Mouse (Mus musculus): ENCODE results near the gene Thrb.
A peak's percentile ranks its signal among the peaks of the same experiment; 100 is the strongest.
"Not testable (repeated sequence)": the region's sequence is repeated elsewhere in the genome, so short reads cannot be mapped to it uniquely, and the experiment has no call there.

Gene Thrb

DNA sequence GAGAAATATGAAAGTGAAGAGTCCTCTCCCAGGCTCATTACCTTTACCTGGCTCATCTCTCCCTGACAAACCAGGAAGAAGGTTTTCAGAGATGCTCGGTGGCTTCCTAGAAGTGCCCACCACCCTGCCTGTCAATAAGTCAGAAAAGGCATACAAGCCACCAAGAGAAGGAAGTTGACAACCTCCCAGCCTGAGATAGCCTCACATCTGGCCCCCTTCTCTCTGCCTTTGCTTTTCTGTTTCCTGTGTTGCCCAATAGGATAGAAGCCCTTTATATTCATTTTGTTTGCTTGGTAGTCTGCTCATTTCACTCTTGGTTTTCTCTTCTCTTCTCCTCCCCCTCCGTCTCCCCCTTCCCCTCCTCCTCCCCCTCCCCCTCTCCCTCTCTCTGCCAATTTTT is 273.4 kb downstream of the Thrb start:
- no peak for DNase-seq (ENCODE audit: low read depth, low spot score)

DNA sequence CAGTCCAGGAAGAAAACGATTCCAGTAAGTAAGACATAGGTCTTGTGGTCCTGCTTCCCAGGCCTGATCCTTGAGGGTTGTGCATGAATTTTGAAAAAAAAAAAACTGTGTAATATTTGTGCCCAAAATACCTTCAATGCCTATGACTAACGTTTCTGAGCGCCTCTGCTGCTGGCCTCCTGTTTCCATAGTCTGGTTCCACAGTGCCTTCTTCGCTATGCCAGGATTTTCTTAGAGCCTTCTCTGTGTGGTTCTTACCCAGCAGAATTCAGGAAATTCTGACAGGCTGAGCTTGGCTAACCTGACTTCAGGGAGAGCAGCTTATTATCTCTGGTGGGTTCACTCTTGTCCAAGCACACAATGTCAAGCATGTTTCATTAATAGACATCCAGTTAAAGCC is 274.7 kb downstream of the Thrb start:
- DNase-seq (ENCODE audit: low read depth, low spot score), result not testable (repeated sequence)

- DNase-seq (ENCODE audit: low read depth, low spot score), result no peak
Observed at GRCm38 (mm10) chr14:17954038-17954437, 294.0 kb downstream of the Thrb start.

DNA sequence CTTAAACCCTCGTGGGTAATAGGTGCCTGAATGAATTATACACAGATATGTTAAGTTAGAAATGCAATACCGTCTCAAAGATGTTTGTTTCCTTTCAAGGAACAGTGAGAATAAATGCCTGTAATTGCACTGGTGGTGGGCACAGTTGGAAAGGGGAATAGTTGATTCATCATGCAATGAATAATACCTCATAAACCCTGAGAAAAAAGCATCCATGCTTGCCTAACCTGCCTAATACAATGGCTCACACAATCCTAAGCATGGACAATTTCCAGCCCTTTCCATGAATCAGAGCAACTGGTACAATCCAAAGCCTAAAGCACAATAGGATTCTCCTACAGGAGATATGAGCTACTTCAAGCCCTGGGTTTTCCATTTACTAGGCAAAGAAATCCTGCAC is 299.8 kb downstream of the Thrb start:
- no peak for DNase-seq (ENCODE audit: low read depth, low spot score)

DNA sequence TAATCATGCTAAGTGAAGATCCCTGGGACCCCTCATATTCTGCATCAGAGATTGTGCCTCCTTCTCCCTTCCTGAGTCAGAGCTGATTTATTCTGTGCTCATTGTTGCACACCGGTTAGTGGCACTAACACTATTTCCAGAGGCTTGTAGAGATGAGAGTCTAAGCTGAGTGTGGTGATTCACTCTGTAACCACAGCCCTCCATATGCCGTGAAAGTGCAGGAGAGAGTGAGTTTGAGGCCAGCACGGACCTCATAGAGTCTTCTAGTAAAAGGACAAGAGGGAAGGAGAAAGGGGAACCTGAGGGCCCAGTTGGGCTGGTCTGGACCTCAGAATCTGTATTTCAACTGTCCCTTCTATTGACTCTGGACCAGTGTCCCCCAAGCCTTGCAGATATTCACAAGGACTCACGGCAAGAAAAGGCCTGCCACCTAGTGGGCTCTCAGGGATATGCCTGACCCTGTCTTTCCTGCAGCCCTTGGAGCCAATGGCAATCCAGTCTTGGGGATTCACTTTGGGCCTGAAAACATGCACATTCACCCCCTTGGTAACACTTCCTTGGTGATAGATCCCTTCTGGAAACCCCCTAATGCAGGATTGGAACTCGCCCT is 307.2 kb downstream of the Thrb start:
- DNase-seq (ENCODE audit: low read depth, low spot score), result peak; percentile 37

GRCm38 (mm10) chr14:17972132-17972531 is 312.1 kb downstream of the Thrb start:
- no peak for DNase-seq (ENCODE audit: low read depth, low spot score)

DNA sequence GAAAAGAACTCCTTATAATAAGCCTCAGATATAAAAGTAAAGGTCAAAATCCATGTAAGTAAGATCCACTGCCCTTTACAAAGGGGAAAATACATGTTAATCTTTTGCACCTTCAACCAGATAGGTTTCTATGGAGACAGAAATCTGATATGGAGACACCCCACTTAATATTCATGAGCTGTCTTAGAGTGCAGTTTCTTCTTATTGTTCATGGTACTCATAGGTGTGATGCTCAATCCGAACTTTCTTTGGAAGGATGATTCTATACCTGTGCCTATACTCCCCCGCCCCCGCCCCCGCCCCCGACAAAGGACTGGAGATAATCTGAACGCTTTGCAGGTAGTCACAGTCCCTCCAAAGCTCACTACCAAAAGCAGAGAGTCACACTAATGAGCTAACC is 312.6 kb downstream of the Thrb start:
- no peak for DNase-seq (ENCODE audit: low read depth, low spot score)

DNA sequence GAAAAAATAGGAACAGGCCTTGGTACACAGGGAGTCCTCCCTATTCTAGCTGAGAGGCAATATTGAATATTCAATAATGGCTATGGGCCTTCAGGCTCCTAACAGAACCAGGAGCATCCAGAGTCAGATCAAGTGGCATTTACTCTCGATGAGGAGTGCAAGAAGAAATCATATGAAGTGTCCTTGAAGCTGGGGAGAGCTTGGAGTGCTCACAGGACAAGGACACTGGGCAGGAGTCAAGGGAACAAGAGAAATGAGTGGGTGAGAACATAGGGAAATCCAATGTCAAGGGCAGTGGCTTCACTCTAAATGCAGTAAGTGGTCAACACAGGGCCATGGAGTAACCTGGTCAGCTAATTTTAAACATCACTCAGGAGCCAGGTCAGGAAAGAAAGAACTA is 315.7 kb downstream of the Thrb start:
- DNase-seq (ENCODE audit: low read depth, low spot score), result no peak

GRCm38 (mm10) chr14:17978259-17978658 is 318.2 kb downstream of the Thrb start:
- no peak for DNase-seq (ENCODE audit: low read depth, low spot score)

GRCm38 (mm10) chr14:17981258-17981657 is 321.2 kb downstream of the Thrb start:
- DNase-seq (ENCODE audit: low read depth, low spot score), result no peak

DNA sequence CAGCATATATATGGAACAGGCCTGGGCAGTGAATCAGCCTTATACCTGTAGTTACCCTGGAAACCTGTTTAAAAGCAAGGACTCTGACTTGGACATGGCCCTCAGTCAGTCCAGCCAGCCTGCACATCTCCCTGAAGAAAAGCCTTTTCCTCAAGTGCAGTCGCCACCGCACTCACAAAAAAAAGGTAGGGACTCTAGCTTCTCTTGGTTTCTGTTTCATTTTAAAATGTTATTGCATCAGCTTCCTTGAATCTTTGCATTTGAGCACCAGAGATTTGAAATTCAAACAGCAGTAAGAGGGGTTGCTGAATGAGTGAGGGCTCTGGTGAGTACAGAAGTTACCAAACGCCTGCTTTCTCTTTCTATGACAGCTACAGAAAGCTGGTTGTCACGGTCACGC is 322.0 kb downstream of the Thrb start:
- DNase-seq (ENCODE audit: low read depth, low spot score), result no peak

GRCm38 (mm10) chr14:17983390-17983789 is 323.3 kb downstream of the Thrb start:
- no peak for DNase-seq (ENCODE audit: low read depth, low spot score)

DNA sequence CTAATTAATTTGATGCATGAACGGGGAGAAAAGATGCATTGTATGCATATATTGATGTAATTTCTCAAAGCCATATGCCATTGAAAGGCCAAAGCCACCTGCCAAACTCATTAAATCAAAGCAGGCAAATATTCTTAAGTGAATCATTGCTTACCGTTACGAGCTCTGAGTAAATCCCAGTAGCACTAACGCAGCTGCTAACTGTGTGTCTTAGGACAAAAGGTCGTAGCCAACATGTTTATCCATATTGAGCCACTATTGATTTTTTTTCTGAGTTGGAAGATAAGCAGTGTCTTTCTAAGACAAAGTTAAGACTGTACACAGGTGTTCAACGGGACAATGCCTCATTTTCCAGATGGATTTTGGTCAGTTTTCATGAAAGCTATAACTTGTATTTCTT is 323.8 kb downstream of the Thrb start:
- no peak for DNase-seq (ENCODE audit: low read depth, low spot score)

GRCm38 (mm10) chr14:17988580-17988979 is 328.5 kb downstream of the Thrb start:
- no peak for DNase-seq (ENCODE audit: low read depth, low spot score)

GRCm38 (mm10) chr14:17989182-17989581 is 329.1 kb downstream of the Thrb start:
- DNase-seq (ENCODE audit: low read depth, low spot score), result no peak

DNA sequence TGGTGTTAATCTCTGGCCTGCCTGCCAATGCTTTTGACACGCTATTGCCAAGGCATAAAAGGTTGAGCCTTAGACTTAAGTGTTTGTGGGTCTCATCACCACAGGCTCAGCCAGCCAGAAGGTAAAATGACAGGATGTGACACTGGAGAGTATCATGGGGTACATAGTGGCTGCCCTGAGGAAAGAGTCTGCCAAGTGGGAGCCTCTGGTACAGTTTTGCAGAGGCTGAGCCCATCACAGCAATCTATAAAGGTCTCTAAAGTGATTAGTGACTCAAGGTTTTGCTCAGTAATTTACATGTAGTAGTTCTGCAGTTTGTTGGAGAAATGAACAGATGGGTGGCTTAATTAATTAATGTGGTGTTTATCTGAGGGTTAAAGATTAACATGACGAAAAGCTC is 330.1 kb downstream of the Thrb start:
- peak; percentile 13 for DNase-seq (ENCODE audit: low read depth, low spot score)

DNA sequence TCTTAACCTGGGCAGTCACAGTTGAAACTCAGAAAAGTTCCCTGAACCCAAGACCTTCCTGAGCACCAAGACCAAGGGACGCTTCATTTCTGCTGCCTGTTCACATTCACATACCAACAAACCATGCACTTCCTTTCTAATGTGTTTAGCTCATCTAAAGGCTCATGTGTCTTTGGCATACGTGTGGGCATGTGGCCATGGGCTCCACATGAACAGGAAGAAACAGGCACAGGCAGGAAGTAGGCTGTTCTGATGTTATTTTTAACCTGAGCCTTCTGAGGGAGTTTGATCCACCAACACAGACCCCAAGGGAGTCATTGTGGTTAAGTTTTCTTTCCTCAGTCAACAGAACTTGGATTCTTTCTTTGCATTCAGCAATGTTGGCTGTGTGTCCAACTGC is 341.8 kb downstream of the Thrb start:
- DNase-seq (ENCODE audit: low read depth, low spot score), result no peak

GRCm38 (mm10) chr14:18003686-18004085 is 343.6 kb downstream of the Thrb start:
- DNase-seq (ENCODE audit: low read depth, low spot score), result no peak

DNA sequence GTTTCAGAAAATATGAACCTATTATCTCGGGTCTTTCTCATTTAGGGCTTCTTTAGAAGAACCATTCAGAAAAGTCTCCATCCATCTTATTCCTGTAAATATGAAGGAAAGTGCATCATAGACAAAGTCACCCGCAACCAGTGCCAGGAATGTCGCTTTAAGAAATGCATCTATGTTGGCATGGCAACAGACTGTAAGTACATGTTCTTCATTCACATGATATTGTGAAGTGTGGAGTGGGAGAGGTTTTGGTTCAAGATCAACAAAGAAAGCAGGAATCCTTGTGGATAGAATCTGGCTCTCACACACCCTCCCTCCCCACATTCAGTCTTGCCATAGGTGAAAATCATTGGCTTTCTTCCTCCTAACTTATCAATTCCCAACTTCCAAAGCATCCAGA is 348.5 kb downstream of the Thrb start:
- DNase-seq (ENCODE audit: low read depth, low spot score), result no peak

DNA sequence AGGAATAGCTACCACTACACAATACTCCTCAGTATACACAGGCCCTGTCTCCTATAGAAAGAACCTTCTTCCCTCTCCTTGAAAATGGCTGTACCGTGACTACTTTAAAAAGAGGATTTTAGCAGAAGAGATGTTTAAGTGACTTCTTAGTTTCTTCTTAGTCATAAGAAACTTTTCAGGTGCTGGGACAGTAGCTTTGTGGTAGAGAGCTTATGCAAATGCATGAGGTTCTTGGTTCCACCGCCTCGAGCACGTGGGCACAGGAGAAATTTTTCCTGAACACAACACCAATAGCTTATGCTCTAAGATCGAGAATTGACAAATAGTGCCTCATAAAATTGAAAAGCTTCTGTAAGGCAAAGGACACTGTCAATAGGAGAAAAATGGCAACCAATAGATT is 356.5 kb downstream of the Thrb start:
- DNase-seq (ENCODE audit: low read depth, low spot score), result no peak

- no peak for DNase-seq (ENCODE audit: low read depth, low spot score)
Observed at GRCm38 (mm10) chr14:18020128-18020527, 360.1 kb downstream of the Thrb start.

GRCm38 (mm10) chr14:18020636-18021035 is 360.6 kb downstream of the Thrb start:
- DNase-seq (ENCODE audit: low read depth, low spot score), result no peak

- DNase-seq (ENCODE audit: low read depth, low spot score), result no peak
Observed at GRCm38 (mm10) chr14:18021726-18022125, 361.7 kb downstream of the Thrb start.

DNA sequence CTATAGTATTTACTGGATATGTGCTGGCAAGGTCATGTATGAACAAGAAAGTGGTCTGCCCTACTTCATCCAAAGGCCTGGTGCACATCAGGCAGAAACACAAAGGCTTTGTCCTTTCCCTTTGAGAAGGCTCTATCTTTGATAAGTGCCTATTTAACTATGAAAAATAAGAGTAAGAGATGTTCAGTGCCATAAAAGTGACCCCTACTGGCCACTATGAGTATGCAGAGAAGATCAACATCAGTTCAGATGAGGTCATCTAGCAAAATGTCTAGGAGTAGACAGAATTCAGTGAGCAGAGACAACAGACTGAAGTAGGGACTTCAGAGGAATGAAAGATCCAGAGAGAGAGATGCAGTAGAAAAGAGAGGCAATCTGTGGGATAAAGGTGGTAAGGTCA is 362.3 kb downstream of the Thrb start:
- DNase-seq (ENCODE audit: low read depth, low spot score), result no peak

Data from retina, postnatal 7 days (tissue).